Mouse (Mus musculus) lung, postnatal 0 days (tissue): ENCODE results near the gene Rasl10a. TPM values are rescaled to one million over a fixed set of nuclear protein-coding genes. Genes with fewer than 3 reads are reported as not detected.

Experiments
- ATAC-seq: fragments of 200-750 bp; cut with Nextera tagmentation; 2 replicates; pipeline ENCODE4 v1.8.0; 2017; ENCODE audit warnings: moderate library complexity
- DNase-seq: peaks from one replicate; pipeline ENCODE4 v3.0.0-alpha.2; 2016; ENCODE audit warnings: low spot score
- H3K27ac ChIP-seq: fragments of 300-500 bp; sonication (generic); 2 replicates; pipeline ENCODE4 v1.5.1; 2014; ENCODE audit warnings: antibody characterized with exemption, mild to moderate bottlenecking, low read length, mixed read lengths
- H3K27me3 ChIP-seq: fragments of 300-500 bp; sonication (generic); replicated peaks from 2 replicates; pipeline ENCODE4 v1.6.1; 2014; ENCODE audit warnings: low read length, mixed read lengths; ENCODE audit not compliant: insufficient read depth
- H3K36me3 ChIP-seq: fragments of 300-500 bp; sonication (generic); 2 replicates; pipeline ENCODE4 v1.6.1; 2014; ENCODE audit warnings: low read length, mixed read lengths; ENCODE audit not compliant: insufficient read depth
- H3K4me1 ChIP-seq: fragments of 300-500 bp; sonication (generic); 2 replicates; pipeline ENCODE4 v1.6.1; 2014; ENCODE audit warnings: antibody characterized with exemption, low read depth, low read length, mixed read lengths; ENCODE audit not compliant: insufficient read depth
- H3K4me2 ChIP-seq: fragments of 300-500 bp; sonication (generic); replicated peaks from 2 replicates; pipeline ENCODE4 v1.6.1; 2014; ENCODE audit warnings: low read depth, mild to moderate bottlenecking, low read length, moderate library complexity, mixed read lengths
- H3K4me3 ChIP-seq: fragments of 300-500 bp; sonication (generic); 2 replicates; pipeline ENCODE4 v1.5.1; 2014; ENCODE audit warnings: low read depth, low read length
- H3K9ac ChIP-seq: fragments of 300-500 bp; sonication (generic); replicated peaks from 2 replicates; pipeline ENCODE4 v1.6.1; 2014; ENCODE audit warnings: low read depth, mild to moderate bottlenecking
- H3K9me3 ChIP-seq: fragments of 300-500 bp; sonication (generic); 2 replicates; pipeline ENCODE4 v1.6.1; 2016; ENCODE audit warnings: low read length, mixed read lengths
- CTCF ChIP-seq: IDR thresholded peaks from 2 replicates; pipeline ENCODE4 v1.5.1; 2016; ENCODE audit warnings: antibody characterized with exemption, mild to moderate bottlenecking
- EP300 ChIP-seq: IDR thresholded peaks from 2 replicates; pipeline ENCODE4 v1.6.1; 2016; ENCODE audit warnings: antibody characterized with exemption, mild to moderate bottlenecking, control low read depth
- WGBS: fragments of 180-500 bp; shearing (Covaris S2); extraction: QIAGEN DNeasy Blood & Tissue Kit; methylation state at CpG from one replicate; pipeline ENCODE4 v1.1.7; 2014; 5-methylcytosine and 5-hydroxymethylcytosine counted together
- microRNA-seq: library from miRNA; unstranded; fragments of <30 nt; microRNA quantifications from one replicate; pipeline ENCODE4, GENCODE M21; 2016
- polyA plus RNA-seq: library from polyadenylated mRNA; unstranded; fragments of >200 nt; fragmentation: Nextera tagmentation; extraction: Ambion mirVana; gene quantifications from 2 replicates; pipeline ENCODE4 v1.2.1, GENCODE M21; 2015

The Rasl10a gene
- polyA plus RNA-seq, 1 experiment from 2014 or later, result 2.3 TPM

DNA sequence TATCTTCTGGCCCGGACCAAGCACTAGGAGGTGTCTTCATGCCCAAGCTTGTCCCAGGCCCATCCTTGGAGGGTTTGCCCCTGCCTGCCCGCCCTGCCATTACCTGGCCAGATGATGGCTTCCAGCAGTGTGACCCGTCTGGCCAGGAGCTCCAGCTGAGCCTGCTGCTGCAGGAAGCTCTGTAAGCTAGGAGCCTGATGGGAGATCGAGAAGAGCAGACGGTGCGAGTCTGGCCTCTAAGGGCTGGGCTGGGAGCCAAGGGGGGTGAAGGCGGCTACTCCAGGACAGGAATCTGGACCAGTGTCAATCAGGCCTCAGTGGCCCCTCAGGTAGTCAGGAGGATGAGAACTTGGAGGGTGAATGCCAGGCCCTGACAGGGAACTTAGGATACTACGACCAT is 51.5 kb downstream of the Rasl10a start:
- ATAC-seq (no peak), DNase-seq (no peak)
- no peaks in the 10 kb centered on the region for H3K36me3 ChIP-seq
- no peak overlapping the region for H3K27ac ChIP-seq
- 66% methylated on average over 8 of the region's 8 CpGs for whole genome bisulfite sequencing
- TF ChIP-seq EP300 (no peak), CTCF (no peak)
- H3K4me1 ChIP-seq, result no peaks in the 10 kb centered on the region
- no peak overlapping the region for H3K9ac ChIP-seq
- H3K4me3 ChIP-seq, result no peak overlapping the region
- no peaks in the 10 kb centered on the region for H3K9me3 ChIP-seq
- no peaks in the 10 kb centered on the region for H3K27me3 ChIP-seq
- no peak overlapping the region for H3K4me2 ChIP-seq

Small RNAs within 50 kb of the gene (microRNA-seq; reads per million reads assigned to microRNA genes)
- not detected for gene Gm47296

Other genes starting within 250 kb of the Rasl10a start
- 19.6 and 21.1 TPM in 2 replicates for gene Nf2, start 208.6 kb upstream of the Rasl10a start, polyA plus RNA-seq
- gene Nipsnap1, start 184.2 kb upstream of the Rasl10a start, polyA plus RNA-seq, result 10.4 and 11.9 TPM in 2 replicates
- gene Thoc5, start 162.8 kb upstream of the Rasl10a start, polyA plus RNA-seq, result 16.3 TPM in 2 replicates
- gene Nefh, start 110.1 kb upstream of the Rasl10a start, polyA plus RNA-seq, result 0.06 and 0.12 TPM in 2 replicates
- gene Ap1b1, start 71.3 kb upstream of the Rasl10a start, polyA plus RNA-seq, result 27.3 and 28.3 TPM in 2 replicates
- 31.2 and 33.3 TPM in 2 replicates for gene Gas2l1, start 7.2 kb downstream of the Rasl10a start, polyA plus RNA-seq
- gene Rhbdd3, start 40.8 kb downstream of the Rasl10a start, polyA plus RNA-seq, result 17.0 and 19.4 TPM in 2 replicates
- gene Ewsr1, start 41.1 kb downstream of the Rasl10a start, polyA plus RNA-seq, result 274 and 290 TPM in 2 replicates
- 63.3 and 67.5 TPM in 2 replicates for gene Emid1, start 94.1 kb downstream of the Rasl10a start, polyA plus RNA-seq
- 13.3 and 14.7 TPM in 2 replicates for gene Kremen1, start 203.4 kb downstream of the Rasl10a start, polyA plus RNA-seq